Mouse (Mus musculus): Measurements from ENCODE around the gene Ttc25. TPM values are rescaled to one million over a fixed set of nuclear protein-coding genes. Genes with fewer than 3 reads are reported as not detected.

Gene Ttc25
- total and polyA plus RNA-seq, 2 experiments from 2014 or later, result 0.33 to 0.96 TPM

DNA sequence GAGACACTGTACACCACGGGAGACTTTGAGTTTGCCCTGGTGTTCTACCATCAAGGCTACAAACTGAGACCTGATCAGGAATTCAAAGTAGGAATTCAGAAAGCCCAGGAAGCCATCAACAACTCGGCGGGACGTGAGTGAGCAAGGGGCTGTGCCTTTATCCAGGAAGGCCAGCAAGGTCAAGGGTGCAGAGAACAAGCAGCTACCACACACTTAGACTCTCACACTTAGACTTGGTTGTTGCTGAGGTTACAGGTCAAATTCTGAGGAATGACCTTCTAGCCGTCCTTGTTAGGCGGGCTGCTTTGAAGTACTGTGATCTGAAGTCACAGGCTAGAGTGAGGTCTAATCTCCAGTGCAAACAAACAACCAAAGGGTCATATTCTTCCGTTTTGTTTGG lies 14.1 kb downstream of the Ttc25 start:
- 48% methylated on average over 7 of the region's 7 CpGs for WGBS
- TF ChIP-seq CTCF (IDR thresholded peaks at IDR 0.05), result no peak
- no peak for ATAC-seq (ENCODE audit: low FRiP score)
- no peaks in the 10 kb centered on the region for H3K9me3 ChIP-seq (ENCODE audit: low read length)
- DNase-seq (ENCODE audit: low spot score), result no peak
- no peak overlapping the region for H3K9ac ChIP-seq (replicated peaks; ENCODE audit: low read length, poor library complexity, severe bottlenecking)
- no peaks in the 10 kb centered on the region for H3K27me3 ChIP-seq (ENCODE audit: insufficient read depth, low read length)
- no peaks in the 10 kb centered on the region for H3K4me1 ChIP-seq (ENCODE audit: insufficient read depth, low read length)
- no peaks in the 10 kb centered on the region for H3K36me3 ChIP-seq (ENCODE audit: insufficient read depth, low read length)
- no peak overlapping the region for H3K4me2 ChIP-seq (ENCODE audit: low read depth, low read length, poor library complexity, severe bottlenecking)
- no peak overlapping the region for H3K27ac ChIP-seq (ENCODE audit: low read depth, low read length)
- H3K4me3 ChIP-seq (ENCODE audit: low read depth, low read length), result no peak overlapping the region

GRCm38 (mm10) chr11:100561748-100562147 lies 16.3 kb downstream of the Ttc25 start:
- 46% methylated on average over 5 of the region's 5 CpGs for WGBS

DNA sequence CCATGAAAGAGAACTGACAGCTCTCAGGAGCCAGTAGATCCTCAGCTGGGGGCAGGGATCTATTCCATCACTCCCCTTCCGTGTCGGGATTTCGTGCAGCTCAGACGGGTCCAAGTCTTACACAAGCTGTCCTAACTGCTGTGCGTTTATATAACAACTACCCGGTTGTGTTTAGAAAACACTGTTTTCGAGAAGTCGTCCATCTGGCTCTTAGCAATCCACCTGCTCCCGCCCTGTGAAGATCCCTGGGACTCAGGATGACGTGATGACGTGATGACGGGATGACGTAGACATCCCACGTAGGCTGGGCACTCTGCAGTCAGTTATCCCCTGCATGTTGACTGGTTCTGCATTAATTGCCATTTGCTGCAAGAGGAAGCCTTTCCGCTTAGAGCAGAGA lies 18.9 kb downstream of the Ttc25 start:
- Histone ChIP-seq H3K4me2 (ENCODE audit: low read depth, low read length, poor library complexity, severe bottlenecking) (no peak overlapping the region), H3K27ac (ENCODE audit: low read depth, low read length) (no peak overlapping the region), H3K9me3 (ENCODE audit: low read length) (no peaks in the 10 kb centered on the region), H3K27me3 (ENCODE audit: insufficient read depth, low read length) (no peaks in the 10 kb centered on the region), H3K4me1 (ENCODE audit: insufficient read depth, low read length) (no peaks in the 10 kb centered on the region), H3K9ac (replicated peaks; ENCODE audit: low read length, poor library complexity, severe bottlenecking) (no peak overlapping the region), H3K4me3 (ENCODE audit: low read depth, low read length) (no peak overlapping the region), H3K36me3 (ENCODE audit: insufficient read depth, low read length) (no peaks in the 10 kb centered on the region)
- TF ChIP-seq CTCF (IDR thresholded peaks at IDR 0.05), result no peak
- no peak for DNase-seq (ENCODE audit: low spot score)
- 85% methylated on average over 15 of the region's 15 CpGs for WGBS
- no peak for ATAC-seq (ENCODE audit: low FRiP score)

More at GRCm38 (mm10) chr11:100561748-100562147, 16.3 kb downstream of the Ttc25 start:
- H3K27ac ChIP-seq (ENCODE audit: low read depth, low read length), result no peak overlapping the region
- no peak overlapping the region for H3K4me2 ChIP-seq (ENCODE audit: low read depth, low read length, poor library complexity, severe bottlenecking)
- no peaks in the 10 kb centered on the region for H3K27me3 ChIP-seq (ENCODE audit: insufficient read depth, low read length)
- no peak overlapping the region for H3K9ac ChIP-seq (replicated peaks; ENCODE audit: low read length, poor library complexity, severe bottlenecking)
- H3K9me3 ChIP-seq (ENCODE audit: low read length), result no peaks in the 10 kb centered on the region
- TF ChIP-seq CTCF (IDR thresholded peaks at IDR 0.05), result no peak
- no peak for DNase-seq (ENCODE audit: low spot score)
- no peak for ATAC-seq (ENCODE audit: low FRiP score)
- H3K4me3 ChIP-seq (ENCODE audit: low read depth, low read length), result no peak overlapping the region
- no peaks in the 10 kb centered on the region for H3K4me1 ChIP-seq (ENCODE audit: insufficient read depth, low read length)
- no peaks in the 10 kb centered on the region for H3K36me3 ChIP-seq (ENCODE audit: insufficient read depth, low read length)

GRCm38 (mm10) chr11:100564703-100565102 lies 19.3 kb downstream of the Ttc25 start:
- H3K9me3 ChIP-seq (ENCODE audit: low read length), result no peaks in the 10 kb centered on the region
- no peak for TF ChIP-seq CTCF (IDR thresholded peaks at IDR 0.05)
- H3K27ac ChIP-seq (ENCODE audit: low read depth, low read length), result no peak overlapping the region
- H3K36me3 ChIP-seq (ENCODE audit: insufficient read depth, low read length), result no peaks in the 10 kb centered on the region
- no peaks in the 10 kb centered on the region for H3K4me1 ChIP-seq (ENCODE audit: insufficient read depth, low read length)
- H3K27me3 ChIP-seq (ENCODE audit: insufficient read depth, low read length), result no peaks in the 10 kb centered on the region
- DNase-seq (ENCODE audit: low spot score), result no peak
- H3K9ac ChIP-seq (replicated peaks; ENCODE audit: low read length, poor library complexity, severe bottlenecking), result no peak overlapping the region
- no peak overlapping the region for H3K4me3 ChIP-seq (ENCODE audit: low read depth, low read length)
- no peak overlapping the region for H3K4me2 ChIP-seq (ENCODE audit: low read depth, low read length, poor library complexity, severe bottlenecking)
- ATAC-seq (ENCODE audit: low FRiP score), result no peak
- WGBS, result 91% methylated on average over 6 of the region's 6 CpGs

DNA sequence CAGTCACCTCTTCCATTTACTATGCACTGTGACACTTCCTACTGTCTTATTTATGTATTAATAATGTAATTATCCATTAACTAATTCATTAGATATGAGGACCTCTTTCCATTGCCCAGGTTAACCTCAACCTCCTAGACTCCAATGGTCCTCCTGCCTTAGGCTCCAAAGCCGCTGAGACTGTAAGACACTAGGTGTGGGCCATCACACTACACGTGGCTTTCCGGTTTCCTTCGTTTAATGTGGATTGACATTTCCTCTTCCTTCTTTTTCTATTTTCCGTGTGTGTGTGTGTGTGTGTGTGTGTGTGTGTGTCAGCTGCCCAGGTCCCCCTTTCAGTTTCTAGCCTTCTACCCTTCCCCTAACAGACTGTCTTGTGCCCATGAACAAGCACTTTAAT lies 21.8 kb downstream of the Ttc25 start:
- Histone ChIP-seq H3K9me3 (ENCODE audit: low read length) (no peaks in the 10 kb centered on the region), H3K4me2 (ENCODE audit: low read depth, low read length, poor library complexity, severe bottlenecking) (no peak overlapping the region), H3K4me3 (ENCODE audit: low read depth, low read length) (no peak overlapping the region), H3K27me3 (ENCODE audit: insufficient read depth, low read length) (no peaks in the 10 kb centered on the region), H3K27ac (ENCODE audit: low read depth, low read length) (no peak overlapping the region), H3K4me1 (ENCODE audit: insufficient read depth, low read length) (no peaks in the 10 kb centered on the region), H3K36me3 (ENCODE audit: insufficient read depth, low read length) (no peaks in the 10 kb centered on the region), H3K9ac (replicated peaks; ENCODE audit: low read length, poor library complexity, severe bottlenecking) (no peak overlapping the region)
- ATAC-seq (ENCODE audit: low FRiP score) (no peak), DNase-seq (ENCODE audit: low spot score) (no peak)
- WGBS, result 85% methylated on average over 5 of the region's 5 CpGs
- no peak for TF ChIP-seq CTCF (IDR thresholded peaks at IDR 0.05)

DNA sequence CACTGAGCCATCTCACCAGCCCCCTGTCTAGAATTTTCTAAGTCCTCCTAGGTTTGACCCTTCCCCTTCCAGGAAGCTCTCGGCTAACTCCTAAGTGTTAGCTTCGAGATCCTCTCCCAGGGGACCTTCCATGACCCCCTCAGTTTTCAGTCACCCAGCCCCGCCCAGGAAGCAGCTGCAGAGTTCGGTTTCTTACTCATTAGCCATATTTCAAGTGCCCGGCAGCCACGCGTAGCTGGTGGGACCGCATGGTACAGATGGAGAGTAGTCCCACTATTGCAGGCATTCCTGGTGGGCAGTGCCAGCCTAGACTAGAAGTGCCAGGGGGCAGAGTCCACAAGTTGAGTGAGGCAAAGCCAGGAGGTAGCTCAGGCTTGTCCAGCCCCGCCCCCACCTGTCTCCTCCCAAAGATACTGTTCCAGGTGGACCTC lies 22.4 kb downstream of the Ttc25 start:
- H3K4me2 ChIP-seq (ENCODE audit: low read depth, low read length, poor library complexity, severe bottlenecking), result no peak overlapping the region
- ATAC-seq (ENCODE audit: low FRiP score), result no peak
- H3K36me3 ChIP-seq (ENCODE audit: insufficient read depth, low read length), result no peaks in the 10 kb centered on the region
- H3K9ac ChIP-seq (replicated peaks; ENCODE audit: low read length, poor library complexity, severe bottlenecking), result no peak overlapping the region
- H3K9me3 ChIP-seq (ENCODE audit: low read length), result no peaks in the 10 kb centered on the region
- WGBS, result 76% methylated on average over 9 of the region's 9 CpGs
- no peak for TF ChIP-seq CTCF (IDR thresholded peaks at IDR 0.05)
- no peaks in the 10 kb centered on the region for H3K4me1 ChIP-seq (ENCODE audit: insufficient read depth, low read length)
- DNase-seq (ENCODE audit: low spot score), result no peak
- H3K27me3 ChIP-seq (ENCODE audit: insufficient read depth, low read length), result no peaks in the 10 kb centered on the region
- H3K27ac ChIP-seq (ENCODE audit: low read depth, low read length), result no peak overlapping the region
- no peak overlapping the region for H3K4me3 ChIP-seq (ENCODE audit: low read depth, low read length)

Data from midbrain, postnatal 0 days (tissue).